Mouse (Mus musculus) liver, adult 2 months (tissue): ENCODE measurements around the gene Scrt2. TPM values are rescaled to one million over a fixed set of nuclear protein-coding genes. Genes with fewer than 3 reads are reported as not detected.

ENCODE experiments used
- DNase-seq: peaks from one replicate; pipeline ENCODE4 v3.0.0-alpha.2; 2011; ENCODE audit warnings: low read depth, low spot score; ENCODE audit errors: extremely low read depth
- H3K27ac ChIP-seq: fragments of 200-500 bp; replicated peaks from 2 replicates; pipeline ENCODE4 v1.5.1; 2012; ENCODE audit warnings: low read depth, mild to moderate bottlenecking, control low read depth, inconsistent platforms, low read length; ENCODE audit not compliant: insufficient read depth
- H3K27me3 ChIP-seq: fragments of 200-500 bp; 2 replicates; pipeline ENCODE4 v1.6.1; 2012; ENCODE audit warnings: mild to moderate bottlenecking, moderate library complexity, low read length, inconsistent platforms; ENCODE audit not compliant: control insufficient read depth, insufficient read depth
- H3K36me3 ChIP-seq: fragments of 200-500 bp; 2 replicates; pipeline ENCODE4 v1.6.1; 2012; ENCODE audit warnings: low read length, inconsistent platforms; ENCODE audit not compliant: control insufficient read depth, insufficient read depth
- H3K4me1 ChIP-seq: fragments of 200-500 bp; 2 replicates; pipeline ENCODE4 v1.6.1; 2011; ENCODE audit warnings: low read length; ENCODE audit not compliant: control insufficient read depth, insufficient read depth
- H3K4me3 ChIP-seq: fragments of 200-500 bp; 2 replicates; pipeline ENCODE4 v1.5.1; 2011; ENCODE audit warnings: low read depth, mild to moderate bottlenecking, control low read depth, low read length, moderate library complexity; ENCODE audit not compliant: insufficient read depth
- H3K79me2 ChIP-seq: fragments of 200-500 bp; 2 replicates; pipeline ENCODE4 v1.6.1; 2012; ENCODE audit warnings: inconsistent platforms, mild to moderate bottlenecking, low read length, moderate library complexity; ENCODE audit not compliant: control insufficient read depth, insufficient read depth
- H3K9ac ChIP-seq: fragments of 200-500 bp; 2 replicates; pipeline ENCODE4 v1.6.1; 2012; ENCODE audit warnings: low read depth, mild to moderate bottlenecking, control low read depth, inconsistent platforms, low read length
- CTCF ChIP-seq: fragments of 200-500 bp; IDR thresholded peaks from 2 replicates; pipeline ENCODE4 v1.5.1; 2011; ENCODE audit warnings: low read depth, low read length, control low read depth
- POLR2A ChIP-seq: fragments of 200-500 bp; IDR thresholded peaks from 2 replicates; pipeline ENCODE4 v1.6.1; 2011; ENCODE audit warnings: low read length, control low read depth; ENCODE audit not compliant: insufficient read depth; ENCODE audit errors: extremely low read depth
- WGBS: fragments of 180-500 bp; shearing (Covaris S2); methylation state at CpG from one replicate; pipeline ENCODE4 v1.1.7; 2018; 5-methylcytosine and 5-hydroxymethylcytosine counted together
- polyA plus RNA-seq: library from polyadenylated mRNA; depleted of rRNA; stranded (reverse); fragments of >200 nt; gene quantifications from 2 replicates; pipeline ENCODE4 v1.2.3, GENCODE M21; 2012; rRNA removed
- total RNA-seq: library from RNA; depleted of rRNA; stranded (reverse); fragments of >200 nt; gene quantifications from 2 replicates; pipeline ENCODE4 v1.2.3, GENCODE M21; 2014; rRNA removed

Gene Scrt2
- not detected in 2 replicates for total RNA-seq
- not detected in 2 replicates for polyA plus RNA-seq

DNA sequence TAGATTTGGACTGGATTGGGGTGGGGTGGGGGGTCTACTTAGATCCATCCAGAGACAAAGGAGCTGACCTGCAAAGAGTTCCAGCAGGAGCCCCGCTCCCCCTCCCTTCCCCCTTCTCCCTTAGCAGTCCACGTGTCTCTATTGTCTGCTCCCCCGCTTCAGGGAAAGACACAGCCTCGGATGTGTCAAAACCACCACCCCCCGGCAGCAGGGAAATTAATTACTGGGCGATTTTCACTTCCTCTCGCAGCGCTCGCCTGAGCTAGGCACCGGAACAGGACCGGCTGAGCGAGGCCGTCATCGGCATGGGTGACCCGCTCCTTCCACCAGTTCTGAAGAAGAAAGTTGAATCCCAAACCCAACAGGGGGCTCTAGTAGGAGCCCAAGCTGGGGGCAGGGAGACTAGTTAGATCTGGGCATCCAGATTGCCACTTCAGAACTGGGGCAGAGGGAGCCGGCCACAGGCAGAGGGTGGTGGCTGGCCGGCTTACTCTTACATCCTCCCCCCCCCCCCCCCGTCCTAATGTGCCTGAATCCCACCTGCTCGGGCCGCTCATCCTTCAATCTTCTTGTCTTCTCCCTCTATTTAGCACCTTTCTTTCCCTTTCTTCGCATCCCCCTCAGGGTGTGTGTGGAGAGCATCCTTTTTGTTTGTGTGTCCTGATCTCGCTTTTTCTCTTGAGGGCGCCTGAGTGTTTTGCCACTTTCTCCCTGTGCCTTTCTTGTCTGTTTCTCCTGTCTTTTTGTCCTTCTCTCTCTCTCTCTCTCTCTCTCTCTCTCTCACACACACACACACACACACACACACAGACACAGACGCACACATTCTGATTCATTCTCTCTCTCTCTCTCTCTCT lies at the start of gene Scrt2:
Gene Scrt2 (plus strand): TSS at position 845 of the 857 bp plus-strand sequence.
- no peak for TF ChIP-seq CTCF
- no peak for TF ChIP-seq POLR2A
- Histone ChIP-seq H3K9ac (no peak within 1 kb of the TSS), H3K27ac (no peak within 1 kb of the TSS), H3K4me1 (peaks cover 2% of the 10 kb centered on the region), H3K4me3 (no peak within 1 kb of the TSS), H3K79me2 (no peaks in the 10 kb centered on the region), H3K36me3 (no peaks in the 10 kb centered on the region), H3K27me3 (peaks cover 18% of the 10 kb centered on the region)
- 3% methylated on average over 24 of the region's 24 CpGs for WGBS
- no peak for DNase-seq

DNA sequence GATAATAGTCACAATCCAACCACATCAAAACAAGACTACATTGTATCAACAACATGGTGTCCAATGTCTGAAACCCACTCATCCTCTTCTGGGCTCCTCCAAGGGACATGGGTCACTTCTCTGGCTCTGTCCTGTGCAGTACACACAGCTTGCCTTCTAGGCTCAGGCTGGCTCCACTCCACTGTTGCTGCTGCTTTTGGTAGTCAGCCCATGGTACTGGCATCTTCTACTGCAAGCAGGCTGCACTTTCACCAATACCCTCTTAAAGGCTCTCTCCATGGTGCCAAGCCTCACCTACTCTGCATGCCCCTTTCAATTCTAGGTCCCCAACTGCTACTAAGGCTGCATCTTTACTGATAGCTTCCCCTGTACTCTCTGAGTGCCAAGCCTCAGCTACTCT lies 41.2 kb upstream of the Scrt2 start:
- H3K27me3 ChIP-seq, result no peaks in the 10 kb centered on the region; the same call in 1 of the 2 replicates
- H3K36me3 ChIP-seq, result no peaks in the 10 kb centered on the region
- H3K4me3 ChIP-seq, result no peak overlapping the region
- H3K9ac ChIP-seq, result no peak overlapping the region
- no peaks in the 10 kb centered on the region for H3K4me1 ChIP-seq
- no peaks in the 10 kb centered on the region for H3K79me2 ChIP-seq
- no peak overlapping the region for H3K27ac ChIP-seq
- no peak for DNase-seq
- no peak for TF ChIP-seq CTCF
- no peak for TF ChIP-seq POLR2A

DNA sequence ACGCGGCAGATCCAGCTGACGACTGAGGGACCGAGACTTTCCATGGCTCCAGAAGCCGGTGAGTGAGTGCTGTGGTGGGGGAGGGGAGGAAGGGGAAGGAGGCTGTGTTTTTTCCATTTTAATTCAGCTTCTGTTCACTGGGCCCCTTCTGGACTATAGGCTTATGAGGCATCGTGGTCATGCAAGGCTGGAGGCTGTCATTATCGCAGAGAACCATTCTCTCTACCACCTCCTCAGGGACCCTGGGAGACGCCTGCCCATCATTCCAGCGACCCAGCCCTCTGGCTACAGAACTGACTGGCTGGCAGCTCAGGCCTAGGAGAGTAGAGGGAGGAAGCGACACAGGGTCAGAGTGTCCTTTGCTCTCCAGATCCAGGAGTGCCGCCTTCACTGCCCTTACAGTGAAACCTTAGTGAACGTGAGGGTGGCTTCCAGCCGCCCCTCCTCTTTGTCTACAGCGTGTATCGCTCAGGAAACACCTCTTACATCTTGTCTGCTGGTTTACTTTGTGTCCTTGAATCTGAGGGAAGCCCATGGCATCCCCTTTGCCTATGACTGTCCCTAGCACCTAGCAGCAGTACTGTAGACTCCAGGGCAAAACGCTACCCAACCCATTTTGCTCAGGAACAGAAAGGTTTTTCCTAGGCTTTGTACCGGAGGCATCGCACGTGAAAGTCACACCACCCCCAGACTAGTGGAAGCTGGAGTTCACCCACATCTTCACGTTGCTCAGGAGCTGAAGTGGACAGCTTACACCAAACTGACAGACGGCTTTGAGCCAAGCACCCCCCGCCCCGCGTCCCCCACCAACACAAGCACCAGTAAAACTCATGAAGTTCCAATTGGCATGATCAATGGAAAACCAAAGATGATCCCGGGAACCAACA lies 34.0 kb upstream of the Scrt2 start:
- H3K4me3 ChIP-seq, result no peak overlapping the region
- H3K27ac ChIP-seq, result no peak overlapping the region
- peaks cover 30% of the 10 kb centered on the region; the same call in 1 of the 2 replicates for H3K27me3 ChIP-seq
- H3K4me1 ChIP-seq, result no peaks in the 10 kb centered on the region
- DNase-seq, result no peak
- no peak overlapping the region for H3K9ac ChIP-seq
- H3K36me3 ChIP-seq, result no peaks in the 10 kb centered on the region
- 4% methylated on average over 25 of the region's 25 CpGs for WGBS
- TF ChIP-seq POLR2A (no peak), CTCF (no peak)
- no peaks in the 10 kb centered on the region for H3K79me2 ChIP-seq

DNA sequence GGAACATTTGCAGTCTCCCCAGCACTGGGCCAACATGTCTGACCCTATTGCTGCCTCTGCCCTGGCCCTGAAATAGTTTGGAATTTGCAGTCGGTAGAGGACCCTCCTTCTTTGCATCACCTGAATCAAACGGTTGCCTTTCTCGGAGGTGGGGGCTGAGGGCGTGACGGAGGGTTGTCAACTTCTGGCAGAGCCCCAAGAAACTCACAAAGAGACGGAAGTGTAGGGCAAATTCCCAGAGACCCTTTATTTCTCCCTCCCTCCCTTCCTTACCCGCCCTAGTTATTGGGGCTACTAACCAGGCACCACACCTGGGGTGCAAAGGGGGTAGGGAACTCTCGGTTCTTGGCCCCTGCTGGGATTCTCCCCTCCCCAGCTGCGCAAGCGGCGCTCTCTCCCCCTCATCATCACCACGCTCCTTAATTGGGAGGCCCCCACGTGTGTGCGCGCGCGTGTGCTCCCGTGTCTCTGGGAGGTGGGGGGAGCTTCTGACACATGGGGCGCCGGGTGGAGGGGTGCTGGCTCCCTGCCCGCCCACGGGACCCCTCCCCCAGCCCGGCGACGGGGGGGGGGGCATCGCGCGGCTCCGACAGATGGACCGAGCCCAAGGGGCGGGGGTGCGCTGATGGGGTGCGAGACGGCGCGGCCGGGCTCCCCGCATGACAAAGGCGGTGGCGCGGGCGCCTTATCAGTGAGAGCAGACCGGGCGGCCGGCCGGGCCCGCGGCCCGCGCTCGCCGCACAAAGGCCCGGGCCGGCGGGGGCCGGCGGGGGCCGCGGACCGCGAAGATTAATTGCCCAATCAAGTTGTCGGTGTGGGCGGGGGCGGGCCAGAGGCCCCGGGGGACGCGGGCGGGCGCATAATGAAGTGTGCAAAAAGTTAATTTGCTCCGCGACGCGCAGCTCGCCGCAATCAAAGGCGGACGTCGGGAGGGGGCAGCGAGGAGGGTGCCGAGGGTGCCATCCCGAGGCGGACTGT lies 33.0 kb upstream of the Scrt2 start:
- Histone ChIP-seq H3K79me2 (no peaks in the 10 kb centered on the region), H3K4me1 (no peaks in the 10 kb centered on the region), H3K9ac (no peak overlapping the region), H3K27ac (no peak overlapping the region), H3K27me3 (peaks cover 30% of the 10 kb centered on the region; the same call in 1 of the 2 replicates), H3K36me3 (no peaks in the 10 kb centered on the region), H3K4me3 (no peak overlapping the region)
- TF ChIP-seq CTCF (no peak), POLR2A (no peak)
- DNase-seq, result no peak
- WGBS, result 2% methylated on average over 77 of the region's 82 CpGs

DNA sequence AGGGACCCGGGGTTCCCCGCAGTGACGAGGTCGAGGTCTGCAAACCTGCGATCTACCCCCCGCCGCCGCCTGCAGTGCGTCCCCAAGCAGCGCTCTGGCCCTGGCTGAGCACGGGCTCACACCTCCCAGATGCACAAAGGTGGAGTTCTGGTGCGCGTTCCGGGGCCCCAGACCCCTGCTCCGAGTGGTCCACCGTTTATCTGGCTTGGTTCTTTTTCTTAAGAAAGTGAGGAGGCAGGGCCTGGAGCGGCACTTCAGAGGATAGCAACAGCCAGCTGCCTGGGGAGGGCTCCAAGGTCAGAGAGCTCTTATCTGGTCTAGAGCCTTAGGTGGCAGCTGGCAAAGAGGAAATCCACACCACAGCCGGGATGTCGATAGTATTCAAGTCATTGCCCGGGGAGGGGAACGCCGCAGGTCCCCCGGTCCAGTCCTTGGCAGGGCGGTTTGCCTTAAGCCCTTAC lies 32.3 kb upstream of the Scrt2 start:
- TF ChIP-seq CTCF, result no peak
- TF ChIP-seq POLR2A, result no peak
- whole genome bisulfite sequencing, result 2% methylated on average over 24 of the region's 24 CpGs
- H3K36me3 ChIP-seq, result no peaks in the 10 kb centered on the region
- no peak overlapping the region for H3K27ac ChIP-seq
- peaks cover 30% of the 10 kb centered on the region; the same call in 1 of the 2 replicates for H3K27me3 ChIP-seq
- no peak overlapping the region for H3K9ac ChIP-seq
- no peak overlapping the region for H3K4me3 ChIP-seq
- no peaks in the 10 kb centered on the region for H3K79me2 ChIP-seq
- no peaks in the 10 kb centered on the region for H3K4me1 ChIP-seq
- no peak for DNase-seq
